Mouse (Mus musculus) lung, embryonic 14.5 days (tissue): Measurements from ENCODE around the gene Mindy3. TPM values are rescaled to one million over a fixed set of nuclear protein-coding genes. Genes with fewer than 3 reads are reported as not detected.
A peak's percentile ranks its signal among the peaks of the same experiment; 100 is the strongest.

ENCODE experiments used
- ATAC-seq: fragments of 200-750 bp; cut with Nextera tagmentation; 2 replicates; pipeline ENCODE4 v1.8.0; 2017; ENCODE audit warnings: mild to moderate bottlenecking, moderate TSS enrichment, moderate library complexity; ENCODE audit not compliant: insufficient read depth
- DNase-seq: peaks from one replicate; pipeline ENCODE4 v3.0.0-alpha.2; 2015
- H3K27ac ChIP-seq: fragments of 300-500 bp; sonication (generic); 2 replicates; pipeline ENCODE4 v1.5.1; 2014; ENCODE audit warnings: low read depth, mild to moderate bottlenecking, moderate library complexity
- H3K27me3 ChIP-seq: fragments of 300-500 bp; sonication (generic); 2 replicates; pipeline ENCODE4 v1.6.1; 2014; ENCODE audit warnings: low read length, control low read depth; ENCODE audit not compliant: insufficient read depth
- H3K36me3 ChIP-seq: fragments of 300-500 bp; sonication (generic); 2 replicates; pipeline ENCODE4 v1.6.1; 2014; ENCODE audit warnings: control low read depth; ENCODE audit not compliant: insufficient read depth
- H3K4me1 ChIP-seq: fragments of 300-500 bp; sonication (generic); 2 replicates; pipeline ENCODE4 v1.6.1; 2014; ENCODE audit warnings: antibody characterized with exemption, control low read depth; ENCODE audit not compliant: insufficient read depth
- H3K4me2 ChIP-seq: fragments of 300-500 bp; sonication (generic); 2 replicates; pipeline ENCODE4 v1.6.1; 2014; ENCODE audit warnings: mild to moderate bottlenecking
- H3K4me3 ChIP-seq: fragments of 300-500 bp; sonication (generic); 2 replicates; pipeline ENCODE4 v1.5.1; 2014; ENCODE audit warnings: low read depth, low read length
- H3K9ac ChIP-seq: fragments of 300-500 bp; sonication (generic); 2 replicates; pipeline ENCODE4 v1.6.1; 2014
- H3K9me3 ChIP-seq: fragments of 300-500 bp; sonication (generic); 2 replicates; pipeline ENCODE4 v1.6.1; 2016; ENCODE audit warnings: low read depth, low read length, control low read depth
- CTCF ChIP-seq: IDR thresholded peaks from 2 replicates; pipeline ENCODE4 v1.5.1; 2016; ENCODE audit warnings: antibody characterized with exemption, low read depth
- WGBS: fragments of 180-500 bp; shearing (Covaris S2); extraction: QIAGEN DNeasy Blood & Tissue Kit; methylation state at CpG from one replicate; pipeline ENCODE4 v1.1.7; 2014; 5-methylcytosine and 5-hydroxymethylcytosine counted together
- polyA plus RNA-seq: library from polyadenylated mRNA; unstranded; fragments of >200 nt; fragmentation: Nextera tagmentation; extraction: Ambion mirVana; gene quantifications from 2 replicates; pipeline ENCODE4 v1.2.1, GENCODE M21; 2014

Gene Mindy3
- polyA plus RNA-seq, 1 experiment from 2014 or later = 34.3 TPM

- H3K27ac ChIP-seq = peak overlapping the region; percentile 54; the same call in 1 of the 2 replicates
- no peak for TF ChIP-seq CTCF
- peak overlapping the region; percentile 87 for H3K4me2 ChIP-seq
- no peaks in the 10 kb centered on the region for H3K27me3 ChIP-seq
- H3K9me3 ChIP-seq = no peaks in the 10 kb centered on the region
- peak; percentile 79 for ATAC-seq
- H3K4me1 ChIP-seq = peaks cover 4% of the 10 kb centered on the region; the same call in 1 of the 2 replicates
- H3K9ac ChIP-seq = peak overlapping the region; percentile 76
- H3K36me3 ChIP-seq = no peaks in the 10 kb centered on the region
- under 1% methylated on average over 40 of the region's 40 CpGs for WGBS
- H3K4me3 ChIP-seq = peak overlapping the region; percentile 84
- DNase-seq = peak; percentile 52
Observed at GRCm38 (mm10) chr2:12418534-12419261, 572 bp downstream of the Mindy3 start.

- H3K4me1 ChIP-seq = peaks cover 4% of the 10 kb centered on the region; the same call in 1 of the 2 replicates
- no peak for TF ChIP-seq CTCF
- no peaks in the 10 kb centered on the region for H3K27me3 ChIP-seq
- DNase-seq (peak; percentile 16), ATAC-seq (no peak)
- H3K4me2 ChIP-seq = peak overlapping the region; percentile 87
- peak overlapping the region; percentile 76 for H3K9ac ChIP-seq
- H3K36me3 ChIP-seq = no peaks in the 10 kb centered on the region
- H3K27ac ChIP-seq = no peak overlapping the region
- no peaks in the 10 kb centered on the region for H3K9me3 ChIP-seq
- H3K4me3 ChIP-seq = peak overlapping the region; percentile 84
- 23% methylated on average over 8 of the region's 8 CpGs for WGBS
Observed at GRCm38 (mm10) chr2:12418121-12418520, 1.1 kb downstream of the Mindy3 start.

- Histone ChIP-seq H3K9ac (no peak overlapping the region), H3K4me3 (no peak overlapping the region), H3K9me3 (no peaks in the 10 kb centered on the region), H3K27ac (no peak overlapping the region), H3K36me3 (no peaks in the 10 kb centered on the region), H3K4me2 (no peak overlapping the region), H3K27me3 (no peaks in the 10 kb centered on the region), H3K4me1 (no peaks in the 10 kb centered on the region)
- DNase-seq = no peak
- no peak for TF ChIP-seq CTCF
- whole genome bisulfite sequencing = 82% methylated on average over 2 of the region's 2 CpGs
- no peak for ATAC-seq
Observed at GRCm38 (mm10) chr2:12412309-12412708, 7.0 kb downstream of the Mindy3 start.

- H3K4me1 ChIP-seq = no peaks in the 10 kb centered on the region
- H3K27me3 ChIP-seq = no peaks in the 10 kb centered on the region
- no peaks in the 10 kb centered on the region for H3K36me3 ChIP-seq
- no peak overlapping the region for H3K9ac ChIP-seq
- 26% methylated on average over 2 of the region's 2 CpGs for WGBS
- no peak for TF ChIP-seq CTCF
- H3K4me2 ChIP-seq = no peak overlapping the region
- H3K4me3 ChIP-seq = no peak overlapping the region
- H3K9me3 ChIP-seq = no peaks in the 10 kb centered on the region
- ATAC-seq = peak; percentile 28; the same call in 1 of the 2 replicates
- H3K27ac ChIP-seq = no peak overlapping the region
- peak; percentile 12 for DNase-seq
Observed at GRCm38 (mm10) chr2:12411129-12411528, 8.1 kb downstream of the Mindy3 start.

GRCm38 (mm10) chr2:12406737-12407136 is 12.5 kb downstream of the Mindy3 start:
- TF ChIP-seq CTCF = no peak
- Histone ChIP-seq H3K4me2 (no peak overlapping the region), H3K27me3 (no peaks in the 10 kb centered on the region), H3K4me1 (no peaks in the 10 kb centered on the region), H3K9ac (no peak overlapping the region), H3K9me3 (no peaks in the 10 kb centered on the region), H3K36me3 (peaks cover 3% of the 10 kb centered on the region; the same call in 1 of the 2 replicates), H3K27ac (no peak overlapping the region), H3K4me3 (no peak overlapping the region)
- no peak for DNase-seq
- no peak for ATAC-seq
- 93% methylated on average over 2 of the region's 2 CpGs for WGBS

- H3K4me2 ChIP-seq = no peak overlapping the region
- H3K9ac ChIP-seq = no peak overlapping the region
- H3K4me3 ChIP-seq = no peak overlapping the region
- peaks cover 3% of the 10 kb centered on the region; the same call in 1 of the 2 replicates for H3K36me3 ChIP-seq
- DNase-seq (no peak), ATAC-seq (no peak)
- H3K9me3 ChIP-seq = no peaks in the 10 kb centered on the region
- WGBS = 64% methylated on average over 3 of the region's 3 CpGs
- no peak overlapping the region for H3K27ac ChIP-seq
- TF ChIP-seq CTCF = no peak
- no peaks in the 10 kb centered on the region for H3K4me1 ChIP-seq
- H3K27me3 ChIP-seq = no peaks in the 10 kb centered on the region
Observed at GRCm38 (mm10) chr2:12402469-12402868, 16.8 kb downstream of the Mindy3 start.

GRCm38 (mm10) chr2:12401137-12401536 is 18.1 kb downstream of the Mindy3 start:
- no peaks in the 10 kb centered on the region for H3K4me1 ChIP-seq
- peaks cover 3% of the 10 kb centered on the region; the same call in 1 of the 2 replicates for H3K36me3 ChIP-seq
- WGBS = 85% methylated on average over 1 of the region's 1 CpGs
- H3K4me3 ChIP-seq = no peak overlapping the region
- no peak overlapping the region for H3K4me2 ChIP-seq
- no peak for TF ChIP-seq CTCF
- ATAC-seq (no peak), DNase-seq (no peak)
- no peak overlapping the region for H3K9ac ChIP-seq
- H3K9me3 ChIP-seq = no peaks in the 10 kb centered on the region
- no peaks in the 10 kb centered on the region for H3K27me3 ChIP-seq
- no peak overlapping the region for H3K27ac ChIP-seq
